Mouse (Mus musculus) hindbrain, embryonic 11.5 days (tissue): ENCODE data around the gene Dhcr24. TPM values are rescaled to one million over a fixed set of nuclear protein-coding genes. Genes with fewer than 3 reads are reported as not detected.

ENCODE experiments used
- ATAC-seq: fragments of 200-750 bp; cut with Nextera tagmentation; 2 replicates; pipeline ENCODE4 v1.8.0; 2017; ENCODE audit warnings: mild to moderate bottlenecking, moderate TSS enrichment, moderate library complexity; ENCODE audit not compliant: low FRiP score
- DNase-seq: peaks from one replicate; pipeline ENCODE4 v3.0.0-alpha.2; 2015; ENCODE audit warnings: low spot score
- H3K27ac ChIP-seq: fragments of 300-500 bp; sonication (generic); 2 replicates; pipeline ENCODE4 v1.5.1; 2014; ENCODE audit warnings: mild to moderate bottlenecking, low read depth, low read length
- H3K27me3 ChIP-seq: fragments of 300-500 bp; sonication (generic); 2 replicates; pipeline ENCODE4 v1.6.1; 2014; ENCODE audit warnings: mild to moderate bottlenecking, low read length, moderate library complexity, mixed read lengths; ENCODE audit not compliant: control insufficient read depth, insufficient read depth
- H3K36me3 ChIP-seq: fragments of 300-500 bp; sonication (generic); 2 replicates; pipeline ENCODE4 v1.6.1; 2014; ENCODE audit warnings: mild to moderate bottlenecking, low read length, moderate library complexity, mixed read lengths; ENCODE audit not compliant: control insufficient read depth, insufficient read depth
- H3K4me1 ChIP-seq: fragments of 300-500 bp; sonication (generic); replicated peaks from 2 replicates; pipeline ENCODE4 v1.6.1; 2014; ENCODE audit warnings: low read length, mixed read lengths; ENCODE audit not compliant: control insufficient read depth, insufficient read depth
- H3K4me2 ChIP-seq: fragments of 300-500 bp; sonication (generic); replicated peaks from 2 replicates; pipeline ENCODE4 v1.6.1; 2014; ENCODE audit warnings: mild to moderate bottlenecking, low read depth, low read length
- H3K4me3 ChIP-seq: fragments of 300-500 bp; sonication (generic); 2 replicates; pipeline ENCODE4 v1.5.1; 2014; ENCODE audit warnings: low read depth, low read length
- H3K9ac ChIP-seq: fragments of 300-500 bp; sonication (generic); 2 replicates; pipeline ENCODE4 v1.6.1; 2014; ENCODE audit warnings: low read depth, low read length
- H3K9me3 ChIP-seq: fragments of 300-500 bp; sonication (generic); 2 replicates; pipeline ENCODE4 v1.6.1; 2016; ENCODE audit warnings: low read length; ENCODE audit not compliant: control insufficient read depth
- WGBS: fragments of 180-500 bp; shearing (Covaris S2); extraction: QIAGEN DNeasy Blood & Tissue Kit; methylation state at CpG from one replicate; pipeline ENCODE4 v1.1.7; 2014; 5-methylcytosine and 5-hydroxymethylcytosine counted together
- polyA plus RNA-seq: library from polyadenylated mRNA; unstranded; fragments of >200 nt; fragmentation: Nextera tagmentation; extraction: Ambion mirVana; gene quantifications from 2 replicates; pipeline ENCODE4 v1.2.1, GENCODE M21; 2014

The Dhcr24 gene
- polyA plus RNA-seq, 1 experiment from 2014 or later: 34.9 TPM

GRCm38 (mm10) chr4:106533421-106534080, 27.3 kb upstream of the Dhcr24 start:
- Histone ChIP-seq H3K4me3 (no peak overlapping the region), H3K4me2 (no peak overlapping the region), H3K27ac (no peak overlapping the region), H3K27me3 (no peaks in the 10 kb centered on the region), H3K9ac (no peak overlapping the region), H3K9me3 (no peaks in the 10 kb centered on the region), H3K36me3 (no peaks in the 10 kb centered on the region), H3K4me1 (no peaks in the 10 kb centered on the region; the same call in 1 of the 2 replicates)
- DNase-seq (no peak), ATAC-seq (no peak)
- WGBS: 64% methylated on average over 7 of the region's 7 CpGs

GRCm38 (mm10) chr4:106534256-106534655, 26.6 kb upstream of the Dhcr24 start:
- no peak overlapping the region for H3K4me2 ChIP-seq
- ATAC-seq: no peak
- H3K27ac ChIP-seq: no peak overlapping the region
- H3K9ac ChIP-seq: no peak overlapping the region
- no peaks in the 10 kb centered on the region for H3K27me3 ChIP-seq
- DNase-seq: no peak
- H3K4me1 ChIP-seq: no peaks in the 10 kb centered on the region; the same call in 1 of the 2 replicates
- H3K4me3 ChIP-seq: no peak overlapping the region
- no peaks in the 10 kb centered on the region for H3K36me3 ChIP-seq
- 65% methylated on average over 7 of the region's 7 CpGs for WGBS
- H3K9me3 ChIP-seq: no peaks in the 10 kb centered on the region

DNA sequence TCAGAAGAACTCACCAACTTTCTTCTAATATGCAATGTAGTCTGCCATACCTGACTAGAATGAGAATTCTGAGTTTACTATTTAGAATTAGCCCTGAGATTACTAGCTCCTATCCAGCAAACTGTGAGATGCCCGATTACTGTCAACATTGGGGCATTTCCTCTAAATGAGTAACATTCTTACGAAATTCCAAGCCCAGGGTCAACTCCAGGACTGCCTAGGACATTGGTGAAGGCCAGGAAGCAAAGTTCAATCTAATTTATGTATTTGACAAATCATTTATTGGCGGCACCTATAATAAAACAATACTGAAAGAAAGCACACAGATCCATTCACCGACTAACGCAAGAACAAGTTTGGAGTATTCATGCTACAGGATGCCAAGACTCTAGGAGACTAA, 21.1 kb upstream of the Dhcr24 start:
- H3K9me3 ChIP-seq: no peaks in the 10 kb centered on the region
- no peak for DNase-seq
- no peaks in the 10 kb centered on the region for H3K27me3 ChIP-seq
- no peak for ATAC-seq
- H3K4me1 ChIP-seq: no peaks in the 10 kb centered on the region
- no peaks in the 10 kb centered on the region for H3K36me3 ChIP-seq
- WGBS: 89% methylated on average over 5 of the region's 5 CpGs
- no peak overlapping the region for H3K9ac ChIP-seq
- H3K4me2 ChIP-seq: no peak overlapping the region
- no peak overlapping the region for H3K4me3 ChIP-seq
- no peak overlapping the region for H3K27ac ChIP-seq

- Histone ChIP-seq H3K4me3 (no peak overlapping the region), H3K4me2 (no peak overlapping the region), H3K27ac (no peak overlapping the region), H3K4me1 (no peaks in the 10 kb centered on the region), H3K36me3 (no peaks in the 10 kb centered on the region), H3K27me3 (no peaks in the 10 kb centered on the region), H3K9me3 (no peaks in the 10 kb centered on the region), H3K9ac (no peak overlapping the region)
- ATAC-seq (no peak), DNase-seq (no peak)
- 73% methylated on average over 3 of the region's 3 CpGs for WGBS
These were observed 19.3 kb upstream of the Dhcr24 start for GRCm38 (mm10) chr4:106541491-106541890.

- H3K27ac ChIP-seq: no peak overlapping the region
- no peaks in the 10 kb centered on the region for H3K4me1 ChIP-seq
- no peak overlapping the region for H3K4me2 ChIP-seq
- no peaks in the 10 kb centered on the region for H3K36me3 ChIP-seq
- H3K4me3 ChIP-seq: no peak overlapping the region
- no peak for DNase-seq
- no peak overlapping the region for H3K9ac ChIP-seq
- WGBS: 82% methylated on average over 2 of the region's 2 CpGs
- no peaks in the 10 kb centered on the region for H3K27me3 ChIP-seq
- H3K9me3 ChIP-seq: no peaks in the 10 kb centered on the region
- no peak for ATAC-seq
These were observed 18.6 kb upstream of the Dhcr24 start for GRCm38 (mm10) chr4:106542211-106542610.

DNA sequence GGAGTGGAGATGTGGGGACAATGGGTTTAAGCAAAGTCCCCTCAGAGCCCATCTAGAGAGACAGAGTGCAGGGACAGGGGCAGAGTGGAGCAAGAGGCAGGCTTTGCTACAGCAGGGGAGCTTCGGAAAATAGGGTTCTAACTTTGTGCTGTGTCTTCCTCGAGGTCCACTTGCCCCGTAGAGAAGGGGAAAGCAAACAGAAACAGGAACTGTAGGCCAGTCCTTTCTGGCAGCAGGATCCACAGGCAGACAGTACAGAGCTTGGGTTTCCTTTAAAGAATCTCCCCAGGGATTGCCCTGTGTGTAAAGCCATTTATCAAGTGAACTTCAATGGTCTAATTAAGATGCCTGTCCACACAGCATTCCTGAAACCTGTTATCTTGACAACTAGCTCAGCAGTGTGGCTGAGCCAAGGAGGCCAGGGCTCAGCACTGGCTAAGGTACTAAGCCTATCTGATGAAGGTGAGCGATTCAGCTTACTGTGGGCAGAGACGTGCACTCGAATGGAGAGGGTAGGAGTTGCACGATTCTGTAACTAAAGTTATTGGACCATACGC, 14.9 kb upstream of the Dhcr24 start:
- no peaks in the 10 kb centered on the region for H3K4me1 ChIP-seq
- H3K9ac ChIP-seq: no peak overlapping the region
- no peaks in the 10 kb centered on the region for H3K9me3 ChIP-seq
- H3K4me2 ChIP-seq: no peak overlapping the region
- WGBS: 67% methylated on average over 8 of the region's 8 CpGs
- no peak overlapping the region for H3K4me3 ChIP-seq
- H3K36me3 ChIP-seq: no peaks in the 10 kb centered on the region
- H3K27ac ChIP-seq: no peak overlapping the region
- no peaks in the 10 kb centered on the region for H3K27me3 ChIP-seq
- ATAC-seq (no peak; the same call in 1 of the 2 replicates), DNase-seq (no peak)

GRCm38 (mm10) chr4:106546896-106547295, 13.9 kb upstream of the Dhcr24 start:
- H3K9ac ChIP-seq: no peak overlapping the region
- DNase-seq: no peak
- H3K27me3 ChIP-seq: no peaks in the 10 kb centered on the region
- no peak overlapping the region for H3K27ac ChIP-seq
- H3K9me3 ChIP-seq: no peaks in the 10 kb centered on the region
- H3K4me1 ChIP-seq: no peaks in the 10 kb centered on the region
- H3K4me2 ChIP-seq: no peak overlapping the region
- H3K4me3 ChIP-seq: no peak overlapping the region
- ATAC-seq: no peak
- no peaks in the 10 kb centered on the region for H3K36me3 ChIP-seq
- WGBS: 89% methylated on average over 1 of the region's 1 CpGs

DNA sequence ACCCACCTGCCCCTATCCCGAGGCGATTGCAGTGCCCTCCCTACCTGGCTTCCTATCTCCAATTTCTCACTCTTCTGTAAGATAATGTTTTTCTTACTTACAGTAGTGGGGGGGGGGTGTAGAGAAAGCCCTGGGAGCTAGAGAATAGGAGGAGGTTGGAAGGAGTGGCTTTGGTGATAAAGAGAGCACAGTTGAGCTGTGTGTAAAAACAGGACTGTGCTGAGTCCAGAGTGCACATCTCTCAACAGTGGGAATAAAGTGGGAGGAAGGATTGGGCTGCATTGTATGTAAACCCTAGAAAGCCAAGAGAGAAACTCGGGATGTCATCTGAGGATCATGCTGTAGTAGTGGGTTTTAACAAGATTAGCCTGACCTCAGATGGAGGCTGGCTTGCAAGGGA, 12.7 kb upstream of the Dhcr24 start:
- DNase-seq (no peak), ATAC-seq (no peak)
- no peaks in the 10 kb centered on the region for H3K4me1 ChIP-seq
- 86% methylated on average over 3 of the region's 3 CpGs for WGBS
- H3K36me3 ChIP-seq: no peaks in the 10 kb centered on the region
- H3K4me3 ChIP-seq: no peak overlapping the region
- H3K9me3 ChIP-seq: no peaks in the 10 kb centered on the region
- no peak overlapping the region for H3K9ac ChIP-seq
- H3K27me3 ChIP-seq: no peaks in the 10 kb centered on the region
- no peak overlapping the region for H3K27ac ChIP-seq
- H3K4me2 ChIP-seq: no peak overlapping the region

DNA sequence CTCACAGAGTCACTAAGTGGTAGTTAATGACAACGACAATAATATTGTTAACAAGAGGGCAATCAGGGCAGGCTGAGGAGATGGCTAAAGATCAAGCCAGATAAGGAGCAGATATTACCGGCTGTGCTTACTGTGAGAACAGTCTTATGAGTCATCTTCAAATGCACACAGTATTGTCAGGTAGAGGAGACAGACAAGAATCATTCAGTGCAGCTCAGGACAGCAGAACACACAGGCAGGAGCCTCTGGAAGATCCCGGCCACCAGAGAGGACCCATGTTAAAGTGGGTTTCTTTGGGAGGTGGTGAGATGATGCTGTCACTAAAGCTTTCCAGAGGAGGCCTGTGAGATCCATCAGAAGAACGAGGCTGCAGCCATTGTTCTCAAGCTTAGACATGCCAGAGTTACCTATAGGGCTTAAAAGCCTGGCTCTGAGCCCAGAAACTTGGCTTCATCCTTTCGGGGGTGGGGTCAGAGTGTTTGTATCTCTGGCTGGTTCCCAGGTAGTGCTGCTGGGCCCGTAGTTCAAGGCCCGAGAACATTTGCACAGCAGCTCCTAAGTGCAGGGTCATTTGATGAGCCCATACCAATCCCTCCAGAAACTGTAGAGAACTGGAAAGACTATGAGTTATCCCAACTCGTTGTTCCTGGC, 10.2 kb upstream of the Dhcr24 start:
- WGBS: 80% methylated on average over 8 of the region's 8 CpGs
- no peaks in the 10 kb centered on the region for H3K36me3 ChIP-seq

More for the DNA sequence above, 10.2 kb upstream of the Dhcr24 start:
- H3K9me3 ChIP-seq: no peaks in the 10 kb centered on the region
- H3K27me3 ChIP-seq: no peaks in the 10 kb centered on the region
- no peak for ATAC-seq
- no peak for DNase-seq
- no peak overlapping the region for H3K4me3 ChIP-seq
- H3K4me1 ChIP-seq: no peaks in the 10 kb centered on the region
- H3K4me2 ChIP-seq: no peak overlapping the region
- no peak overlapping the region for H3K27ac ChIP-seq
- no peak overlapping the region for H3K9ac ChIP-seq
